Mouse (Mus musculus) inflammation-experienced regulatory T-cells, adult 6 months (primary cell): ENCODE data around the gene Islr2. TPM values are rescaled to one million over a fixed set of nuclear protein-coding genes. Genes with fewer than 3 reads are reported as not detected.
A peak's percentile ranks its signal among the peaks of the same experiment; 100 is the strongest.
"Not testable (repeated sequence)": the region's sequence is repeated elsewhere in the genome, so short reads cannot be mapped to it uniquely, and the experiment has no call there.

Experiments used
- ATAC-seq: one replicate; pipeline ENCODE4 v1.8.0; 2017
- polyA plus RNA-seq, 3 experiments: library from polyadenylated mRNA; unstranded; fragments of 100-300 nt; shearing (Covaris generic); gene quantifications; one replicate each; pipeline ENCODE4 v1.2.1; 2017

The Islr2 gene
- polyA plus RNA-seq = not detected

DNA sequence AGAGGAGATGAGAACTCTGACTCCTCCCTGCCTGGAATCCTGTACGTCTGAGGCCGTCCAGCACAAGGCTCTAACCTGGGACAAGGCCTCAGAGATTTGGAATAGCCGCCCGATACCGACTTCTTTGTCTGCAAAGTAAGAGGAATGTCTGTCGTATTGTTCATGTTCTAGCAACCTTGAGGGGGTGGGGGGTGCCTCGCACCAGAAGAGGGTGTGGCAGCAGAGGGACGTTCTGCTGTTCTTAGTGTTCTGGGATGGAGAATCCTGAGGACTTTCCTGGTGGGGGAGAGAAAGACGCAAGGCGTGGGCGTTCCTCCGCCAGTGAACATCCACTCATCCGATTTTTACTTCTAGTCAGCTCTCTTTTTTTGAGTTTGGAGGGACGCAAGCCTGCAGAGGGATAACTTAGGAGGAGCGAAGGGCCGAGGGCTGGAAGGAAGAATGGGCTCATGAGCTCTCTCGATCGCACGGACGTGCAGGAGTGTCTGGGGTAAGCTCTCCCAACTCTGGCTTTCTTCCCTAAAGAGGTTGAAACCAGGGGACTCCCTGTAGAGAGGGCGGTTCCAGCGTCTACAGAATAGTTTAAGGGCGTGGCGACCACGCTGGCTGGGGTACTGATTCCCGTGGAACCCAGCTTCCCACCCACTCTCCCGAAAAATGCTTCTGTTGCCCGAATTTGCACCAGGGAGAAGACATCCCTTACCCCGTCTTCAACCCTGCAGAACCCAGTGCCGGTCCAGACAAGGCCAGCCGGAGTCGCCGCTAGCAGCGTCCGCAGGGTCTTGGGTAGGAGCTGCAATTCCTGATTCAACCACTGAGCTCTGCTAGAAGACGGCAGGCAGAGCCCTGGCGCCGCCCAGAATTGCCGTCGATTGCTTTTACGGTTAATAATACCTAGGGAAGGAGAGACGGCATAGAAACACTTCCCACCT, at the start of gene Islr2, which contains the start of gene Islr:
Gene Islr2 (minus strand): TSS at position 804 of the 932 bp plus-strand sequence.
Gene Islr (minus strand): TSS at position 791 of the 932 bp plus-strand sequence.
- ATAC-seq = peak; percentile 74

DNA sequence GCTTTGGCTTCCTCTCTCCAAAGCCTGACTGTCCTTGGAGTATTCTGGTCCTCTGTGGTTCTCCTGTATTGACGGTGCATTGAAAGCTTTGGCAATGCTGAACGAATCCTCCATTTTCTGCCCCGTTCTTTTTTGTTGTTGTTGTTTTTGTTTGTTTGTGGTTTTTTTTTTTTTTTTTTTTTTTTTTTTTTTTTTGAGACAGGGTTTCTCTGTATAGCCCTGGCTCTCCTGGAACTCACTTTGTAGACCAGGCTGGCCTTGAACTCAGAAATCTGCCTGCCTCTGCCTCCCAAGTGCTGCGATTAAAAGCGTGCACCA, 49.6 kb upstream of the Islr2 start:
- not testable (repeated sequence) for ATAC-seq

DNA sequence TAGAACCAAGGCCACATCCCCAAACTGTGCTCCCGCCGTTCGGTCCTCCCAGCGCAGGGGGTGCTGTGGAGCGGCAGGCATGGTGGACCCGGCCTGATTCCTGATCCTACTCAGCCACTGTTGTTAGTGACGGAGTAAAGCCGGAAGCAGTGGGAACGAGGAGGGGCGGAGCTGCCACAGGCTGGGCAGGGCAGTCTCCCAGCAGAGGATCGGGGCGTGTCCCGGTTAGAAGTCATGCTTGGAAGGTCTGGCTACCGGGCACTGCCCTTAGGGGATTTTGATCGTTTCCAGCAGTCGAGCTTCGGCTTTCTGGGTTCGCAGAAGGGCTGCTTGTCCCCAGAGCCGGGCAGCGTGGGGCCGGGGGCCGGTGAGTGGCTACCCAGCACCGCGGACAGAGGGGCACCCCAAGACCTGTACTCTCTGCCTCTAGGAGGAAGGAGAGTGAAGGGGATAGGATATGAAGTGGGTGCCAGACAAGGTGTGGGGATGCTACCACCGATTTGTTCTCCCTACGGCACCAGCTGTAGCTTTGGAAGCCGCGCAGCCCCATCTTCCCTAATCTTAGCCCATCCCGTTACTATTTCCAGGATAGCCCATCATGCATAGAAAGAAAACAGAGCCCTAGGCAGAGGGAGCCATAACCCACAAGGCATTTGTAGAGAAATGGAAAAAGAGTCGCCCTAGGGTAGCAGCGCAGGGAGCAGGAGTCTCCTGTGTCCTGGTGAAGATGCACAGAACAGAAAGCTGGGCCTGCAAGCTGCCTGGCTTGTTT, 49.1 kb upstream of the Islr2 start, which contains the start of gene Stoml1:
Gene Stoml1 (plus strand): TSS at position 132 of the 772 bp plus-strand sequence.
- peak; percentile 96 for ATAC-seq

DNA sequence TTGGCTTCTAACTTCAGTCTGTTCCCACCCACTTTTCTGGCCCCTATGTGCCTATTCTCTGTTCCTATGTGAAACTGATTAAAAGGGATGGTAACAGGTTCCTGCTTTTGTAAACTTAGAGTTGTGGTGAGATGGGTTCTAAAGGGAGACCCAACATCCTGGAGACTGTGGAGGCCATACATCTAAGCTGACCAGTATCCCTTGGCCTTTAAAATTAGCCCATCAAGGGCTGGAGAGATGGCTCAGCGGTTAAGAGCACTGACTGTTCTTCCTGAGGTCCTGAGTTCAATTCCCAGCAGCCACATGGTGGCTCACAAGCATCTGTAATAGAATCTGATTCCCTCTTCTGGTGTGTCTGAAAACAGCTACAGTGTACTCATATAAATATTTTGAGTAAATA, 46.6 kb upstream of the Islr2 start:
- ATAC-seq = not testable (repeated sequence)

DNA sequence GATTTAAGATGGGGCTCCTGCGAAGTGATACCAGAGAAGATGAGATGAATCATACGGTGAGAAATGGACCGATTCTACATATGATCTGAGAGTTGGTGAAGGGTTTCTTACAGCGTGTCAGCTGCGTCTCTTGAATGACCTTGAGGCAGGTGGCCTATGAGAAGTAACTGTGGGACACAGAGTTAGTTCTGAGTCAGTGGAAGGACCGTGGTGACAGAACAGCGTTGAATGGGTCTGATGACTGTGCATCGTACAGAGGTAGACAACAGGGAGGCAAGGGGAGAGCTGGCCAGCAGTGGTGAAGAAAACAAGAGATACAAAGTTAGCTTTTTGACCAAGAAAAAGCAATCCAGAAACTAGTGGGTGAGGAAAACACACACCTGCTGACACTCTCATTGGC, 46.2 kb upstream of the Islr2 start:
- no peak for ATAC-seq

DNA sequence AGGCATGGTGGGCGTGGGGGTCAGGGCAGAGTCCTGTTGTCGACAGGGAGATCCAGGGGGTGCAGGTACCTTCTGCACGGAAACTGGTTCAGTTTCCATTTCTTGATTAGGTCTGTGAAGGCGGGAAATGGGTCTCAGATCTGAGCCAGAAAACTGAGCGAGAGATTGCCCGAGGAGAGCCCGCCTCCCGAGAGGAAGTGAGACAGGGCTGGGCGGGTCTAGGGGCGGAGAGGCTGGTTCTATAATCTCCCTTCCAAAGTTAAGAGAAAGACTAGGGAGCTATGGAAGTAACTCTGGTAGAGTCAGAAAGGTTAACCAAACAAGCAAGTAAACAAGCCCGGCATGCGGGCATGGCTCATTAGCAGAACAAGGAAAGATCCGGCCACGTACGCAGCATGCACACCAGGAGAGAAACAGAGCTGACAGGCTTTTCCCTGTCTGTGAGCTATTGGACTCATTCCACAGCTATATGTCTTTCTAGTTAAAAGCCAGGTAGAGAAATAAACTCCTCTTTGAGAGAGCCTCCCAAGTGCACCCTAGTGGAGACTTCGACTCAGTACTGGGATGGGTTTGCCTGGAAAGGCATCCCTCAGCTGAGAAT, 45.6 kb upstream of the Islr2 start, which contains the start of gene Pml:
Gene Pml (minus strand): TSS at position 195 of the 601 bp plus-strand sequence.
- ATAC-seq = peak; percentile 60

DNA sequence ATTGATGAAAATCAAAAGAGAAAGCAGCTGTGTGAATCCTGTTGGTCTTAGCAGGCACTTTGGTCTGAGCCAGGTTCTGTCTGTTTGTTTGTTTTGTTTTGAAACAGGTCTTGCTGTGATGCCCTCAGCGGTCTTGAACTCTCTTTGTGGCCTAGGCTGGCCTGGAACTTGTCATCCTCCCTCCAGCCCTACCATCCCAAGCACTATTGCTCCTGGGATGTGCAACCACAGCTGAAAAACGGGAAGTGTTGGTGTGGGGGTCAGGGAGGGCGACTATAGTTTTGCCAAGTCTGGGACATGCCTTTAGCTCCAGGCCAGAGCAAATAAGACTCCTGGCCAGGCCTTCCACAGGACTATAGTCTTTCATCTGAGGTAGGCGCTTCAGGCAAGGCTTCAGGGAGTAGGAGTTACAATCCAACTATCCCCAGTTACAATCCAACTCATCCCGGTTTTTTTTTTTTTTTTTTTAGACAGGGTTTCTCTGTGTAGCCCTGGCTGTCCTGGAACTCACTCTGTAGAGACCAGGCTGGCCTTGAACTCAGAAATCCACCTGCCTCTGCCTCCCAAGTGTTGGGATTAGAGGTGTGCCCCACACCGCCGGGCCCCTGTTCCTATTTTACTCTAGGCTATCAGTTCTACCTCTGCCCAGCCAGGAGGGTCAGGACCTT, 44.8 kb upstream of the Islr2 start:
- ATAC-seq = no peak

DNA sequence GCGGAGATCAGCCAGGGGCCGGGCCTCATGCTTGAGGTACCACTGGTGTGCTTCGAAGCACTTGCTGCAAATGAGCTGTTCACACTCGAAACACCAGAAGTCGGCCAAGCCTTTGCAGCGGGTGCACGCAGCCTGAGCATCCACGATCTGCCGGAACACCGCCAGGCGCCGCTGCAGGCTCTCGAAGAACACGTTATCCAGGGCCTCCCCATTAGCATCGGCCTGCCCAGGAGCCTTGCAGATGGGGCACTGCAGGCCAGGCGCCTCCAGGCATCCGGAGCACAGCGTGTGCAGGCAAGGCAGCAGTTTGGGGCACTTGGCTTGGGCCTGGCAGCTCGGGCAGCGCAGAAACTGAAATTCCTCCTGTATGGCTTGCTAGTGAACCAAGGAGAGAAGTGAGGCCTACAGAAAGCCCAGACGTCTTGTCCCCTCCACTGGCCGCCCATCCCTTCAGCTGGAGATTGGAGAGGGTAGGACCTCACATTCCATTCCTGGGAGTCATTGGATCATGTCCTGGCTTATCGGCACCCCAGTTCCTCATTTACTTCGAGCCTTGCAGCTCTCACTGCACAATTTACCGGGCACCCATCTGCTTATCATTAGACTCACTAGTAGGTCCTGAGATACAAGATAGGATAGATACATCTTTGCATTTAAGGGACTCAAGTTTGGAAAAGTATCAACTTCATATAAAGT, 43.1 kb upstream of the Islr2 start:
- ATAC-seq = peak; percentile 71

DNA sequence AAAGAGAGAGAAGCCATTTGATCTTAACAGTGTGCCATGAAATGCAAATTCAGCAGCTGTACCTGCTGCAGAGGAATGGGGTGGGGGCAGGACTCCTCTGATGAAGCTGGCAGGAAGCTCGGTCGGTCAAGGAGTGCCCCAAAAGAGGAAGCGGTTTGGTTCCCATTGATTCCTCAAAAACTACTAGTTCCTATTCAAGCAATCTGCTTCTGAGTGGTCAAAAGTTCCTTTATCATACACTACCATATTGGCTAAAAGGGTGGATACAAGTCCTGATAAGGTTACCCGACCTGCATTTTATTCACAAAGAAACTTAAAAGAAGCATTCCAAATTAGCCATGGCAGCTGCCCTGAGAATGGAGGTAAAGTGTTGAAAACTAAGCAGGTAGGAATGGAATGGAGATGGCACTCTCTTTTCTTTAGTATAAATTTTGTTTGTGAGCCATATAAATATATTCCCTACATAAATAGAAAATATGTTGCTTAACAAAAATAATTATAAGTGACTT, 42.0 kb upstream of the Islr2 start:
- ATAC-seq = no peak

DNA sequence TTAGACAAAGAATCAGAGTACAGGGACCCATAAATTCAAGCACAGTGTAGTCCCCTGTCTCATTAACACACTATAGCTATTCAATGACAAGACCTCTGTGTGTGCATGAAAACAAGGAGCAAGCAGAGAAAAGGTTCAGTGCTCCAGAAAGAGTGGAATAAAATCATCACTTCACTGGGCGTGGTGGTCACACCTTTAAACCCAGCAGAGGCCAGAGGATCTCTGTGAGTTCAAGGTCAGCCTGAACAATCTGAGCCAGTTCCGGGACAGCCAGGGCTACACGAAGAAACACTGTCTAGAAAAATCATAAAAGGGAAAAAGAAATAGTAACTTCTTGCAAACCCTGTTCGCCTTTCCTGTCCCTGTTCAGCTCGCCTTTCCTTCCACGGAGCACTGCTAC, 39.6 kb upstream of the Islr2 start:
- ATAC-seq = no peak

DNA sequence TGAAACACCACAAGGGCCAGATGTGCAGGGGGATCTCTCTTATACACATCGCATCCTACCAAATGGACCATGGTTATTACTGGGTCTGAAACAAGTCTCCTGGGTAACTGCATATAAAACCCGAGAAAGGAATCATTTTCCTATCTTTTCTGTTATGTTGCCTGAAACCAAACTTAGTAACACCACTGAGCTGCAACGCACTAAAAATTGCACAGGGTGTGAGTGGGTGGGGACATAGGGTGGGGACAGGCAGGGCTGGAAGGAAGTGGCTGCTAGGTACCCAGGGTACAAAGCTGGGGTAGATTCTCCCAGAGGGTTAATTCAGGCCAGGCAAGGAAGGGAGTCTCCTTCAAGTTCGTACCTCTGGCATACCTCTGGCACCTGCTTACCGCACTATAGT, 38.6 kb upstream of the Islr2 start:
- no peak for ATAC-seq

DNA sequence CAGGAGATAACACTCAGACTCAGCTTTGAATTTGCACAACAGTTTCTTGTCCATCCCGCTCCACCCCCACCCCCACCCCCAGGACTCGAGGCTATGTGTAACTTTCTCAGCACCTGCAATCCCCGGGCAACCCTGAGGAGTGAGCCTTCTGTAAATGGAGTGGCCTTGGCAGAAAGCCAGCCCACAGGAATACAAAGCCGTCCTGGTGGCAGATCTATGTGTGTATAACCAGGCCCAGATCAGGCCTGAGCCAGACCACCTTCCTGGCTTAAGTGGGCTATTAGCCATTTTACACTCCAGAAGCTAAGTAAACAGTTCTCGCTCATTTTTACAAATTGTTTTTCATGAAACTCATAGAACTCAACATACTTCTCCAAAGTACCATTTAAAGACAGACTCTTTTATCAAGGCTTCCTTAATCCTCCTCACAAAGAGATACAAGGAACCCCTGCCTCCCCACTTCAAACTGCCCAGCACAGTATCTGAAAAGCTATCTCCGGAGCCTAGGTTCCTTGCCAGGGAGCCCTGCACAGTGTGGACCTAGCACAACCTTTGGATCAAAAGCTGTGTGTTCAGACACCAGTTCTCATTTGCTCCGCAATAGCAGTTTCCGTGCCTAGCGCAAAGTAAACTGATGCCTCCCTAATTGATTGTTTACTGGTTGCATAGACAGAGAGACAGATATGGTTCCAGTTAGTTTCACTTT, 37.8 kb upstream of the Islr2 start:
- ATAC-seq = no peak

DNA sequence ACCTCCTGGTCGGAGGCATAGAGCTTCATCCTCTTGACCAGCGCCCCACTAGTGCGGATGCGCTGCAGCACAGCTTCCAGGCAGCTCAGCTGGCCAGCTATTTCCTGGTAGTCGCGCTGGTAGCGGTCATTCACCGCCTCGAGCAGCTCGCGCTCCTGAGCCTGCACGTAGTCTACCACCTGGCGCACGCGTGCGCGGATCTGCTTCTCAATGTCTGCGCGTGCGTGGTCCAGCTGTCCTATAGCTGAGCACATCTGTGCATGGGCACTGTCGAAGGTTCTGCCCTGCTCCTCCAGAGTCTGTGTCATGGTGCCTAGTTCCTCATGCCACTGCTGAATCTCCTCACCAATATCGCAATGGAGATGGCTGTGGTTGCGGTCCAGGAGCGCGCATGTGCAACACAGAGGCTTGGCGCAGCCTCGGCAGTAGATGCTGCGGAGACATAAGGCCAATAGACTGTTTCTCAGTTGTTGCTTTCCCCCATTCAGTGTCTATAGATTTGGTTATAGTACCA, 30.4 kb upstream of the Islr2 start:
- ATAC-seq = no peak

DNA sequence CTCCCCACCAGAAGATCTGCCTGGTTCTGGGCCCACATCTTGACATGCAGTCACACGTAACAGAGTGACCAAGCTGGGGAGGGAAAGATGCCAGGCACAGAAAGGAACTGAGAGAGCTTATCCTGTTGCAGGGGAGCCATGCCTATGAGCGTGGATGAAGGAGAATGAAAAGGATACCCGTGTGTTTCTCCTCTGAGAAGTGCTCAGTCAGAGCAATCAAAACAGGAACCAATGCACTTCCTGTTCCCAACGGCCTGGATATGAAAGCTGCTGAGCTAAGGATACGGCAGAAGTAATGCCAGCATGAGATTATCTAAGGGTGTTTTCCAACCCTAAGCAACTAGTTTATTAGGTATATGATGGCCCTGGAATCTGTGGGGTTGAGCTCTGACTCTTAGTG, 28.3 kb upstream of the Islr2 start:
- no peak for ATAC-seq

DNA sequence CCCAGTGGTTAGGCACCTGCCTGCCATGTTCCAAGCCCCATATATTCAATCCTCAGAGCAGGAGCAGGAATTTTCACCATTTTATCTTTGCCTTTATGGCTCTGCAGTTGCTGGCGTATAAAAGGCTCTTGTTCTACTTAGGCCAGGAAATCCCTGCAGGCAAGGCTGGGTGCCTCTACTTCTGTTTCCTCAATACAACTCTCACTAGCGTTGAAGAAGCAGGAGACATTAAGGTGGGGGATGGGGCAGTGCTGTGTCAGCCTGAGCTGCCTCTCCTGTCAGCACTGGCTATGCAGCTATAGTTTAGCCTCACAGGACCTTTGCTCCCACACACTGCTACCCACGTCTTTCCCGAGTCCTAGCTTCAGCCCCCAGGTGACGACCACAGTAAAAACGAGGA, 27.6 kb upstream of the Islr2 start:
- no peak for ATAC-seq

DNA sequence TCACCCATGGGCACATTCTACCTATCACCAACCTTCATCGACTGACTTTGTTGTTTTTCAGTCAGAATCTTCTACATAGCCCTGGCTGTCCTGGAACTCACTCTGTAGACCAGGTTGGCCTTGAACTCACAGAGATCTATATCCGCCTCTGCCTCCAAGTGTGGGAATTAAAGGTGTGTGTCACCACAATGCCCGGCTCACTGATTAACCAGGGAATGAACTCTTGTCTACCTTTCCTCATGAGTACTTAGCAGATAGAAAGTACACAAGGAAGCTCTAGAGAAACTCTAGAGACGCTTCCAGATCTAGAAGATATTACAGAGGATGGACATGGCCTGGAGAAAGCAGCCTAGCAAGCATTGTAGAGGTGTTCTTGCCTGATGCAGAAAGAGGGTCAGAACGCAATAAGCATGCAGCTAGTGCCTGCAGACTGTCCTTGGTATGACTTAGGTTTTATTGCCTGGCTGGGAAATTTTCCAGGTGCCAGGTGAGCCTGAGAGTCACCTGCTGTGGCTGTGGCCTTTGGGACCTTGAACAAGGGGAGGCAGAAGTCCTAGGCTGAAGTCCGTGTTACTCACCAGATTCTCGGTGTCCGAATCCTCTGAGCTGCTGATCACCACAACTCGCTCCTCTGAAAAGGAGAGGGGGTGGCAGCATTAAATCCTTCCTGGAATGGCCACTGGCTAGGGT, 24.8 kb upstream of the Islr2 start:
- ATAC-seq = no peak

DNA sequence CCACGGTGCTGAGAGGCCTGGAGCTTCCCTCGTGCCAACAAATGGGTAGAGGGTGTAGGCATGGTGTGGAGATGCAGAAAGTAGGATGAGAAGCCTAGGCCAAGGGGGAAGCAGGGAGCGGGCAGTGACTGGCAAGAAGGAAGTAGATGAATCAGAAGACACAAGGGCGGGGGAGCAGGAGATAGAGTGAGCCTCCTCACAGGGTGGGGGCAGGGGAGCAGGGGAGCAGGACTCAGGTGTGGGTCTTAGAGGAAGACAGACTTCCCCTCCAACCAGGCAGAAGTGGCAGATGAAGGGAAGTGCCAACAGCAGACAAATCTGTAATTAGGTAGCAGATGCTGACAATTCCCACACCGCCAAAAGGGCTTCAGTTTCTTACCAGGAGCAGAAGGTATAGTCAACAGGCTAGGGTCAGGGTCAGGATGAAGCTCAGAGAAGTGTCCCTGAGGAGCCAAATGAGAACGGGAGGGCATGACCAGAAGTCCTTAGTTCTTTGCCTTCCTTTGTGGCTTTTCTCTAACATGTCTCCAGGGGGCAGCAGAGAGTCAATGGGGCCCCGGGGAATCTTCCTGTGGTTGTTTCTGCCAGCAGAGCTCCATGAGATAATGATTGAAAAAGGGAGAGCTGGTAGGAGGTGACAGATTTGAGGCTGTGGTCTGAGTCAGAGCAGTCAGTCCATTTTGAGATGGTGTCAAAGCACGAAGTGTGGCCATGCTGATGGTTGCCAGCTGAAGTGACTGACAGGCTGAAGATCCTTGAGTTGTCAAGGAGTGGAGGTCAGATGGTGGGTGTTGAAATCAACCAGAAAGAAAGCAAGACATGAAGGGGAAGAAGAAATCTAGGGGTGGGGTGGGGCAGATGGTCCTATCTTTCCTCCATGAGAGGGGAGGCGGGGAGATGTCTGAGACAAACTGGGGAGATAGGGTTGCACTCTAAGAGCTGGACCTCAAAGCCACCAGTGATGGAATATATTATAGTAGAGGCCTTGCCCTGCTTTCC, 22.1 kb upstream of the Islr2 start:
- ATAC-seq = peak; percentile 64

DNA sequence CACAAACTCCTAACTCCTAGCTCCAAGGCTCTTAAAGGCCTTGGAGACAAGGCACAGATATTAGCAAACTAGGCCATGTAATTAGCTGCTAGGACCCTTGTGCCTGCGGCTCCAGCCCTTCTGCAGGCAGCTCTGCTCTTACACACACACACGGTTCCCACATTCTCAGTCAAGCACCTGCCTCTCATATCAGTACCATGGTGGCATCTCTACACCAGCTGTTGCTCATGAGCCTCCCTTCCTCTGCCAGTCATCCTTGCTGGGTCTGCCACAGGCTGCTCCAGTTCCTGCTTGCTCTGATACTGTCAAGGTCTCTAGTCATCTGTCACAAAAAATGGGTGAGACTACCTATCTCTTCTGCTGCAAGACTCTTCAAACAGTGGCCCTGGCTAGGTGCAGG, 20.2 kb upstream of the Islr2 start:
- no peak for ATAC-seq
